Comparison of ENCODE assay signal across 9 mouse cellular contexts in genomic region chr2:33178243-33178932, GRCm38 (mm10). TPM values are rescaled to one million over a fixed set of nuclear protein-coding genes. Genes with fewer than 3 reads are reported as not detected.
DNase-seq lines count a peak whose midpoint lies in the region; ATAC-seq and TF ChIP-seq lines count a peak whose summit lies in the region.
"Had no signal": no experiment of that assay in that cellular context is flagged by ENCODE, and none has a peak within 500 bp of the region (broad histone marks: within the 10 kb centered on the region; RNA-seq: fewer than 3 reads in every experiment).

No protein-coding gene starts in this region.

- peak overlapping the region; percentile 27 for H3K4me3 ChIP-seq in kidney, adult 2 months (ENCODE audit: insufficient read depth, low read depth, low read length)
- H3K4me3 ChIP-seq in intestine, embryonic 16.5 days (ENCODE audit: low read length), result no peak overlapping the region
- H3K4me3 ChIP-seq in neural tube, embryonic 15.5 days (replicated peaks), result no peak overlapping the region
- H3K4me3 ChIP-seq: liver, embryonic 15.5 days had no signal

- DNase-seq in kidney, adult 2 months, result no peak
- no peak for DNase-seq in kidney, adult 8-10 months
- DNase-seq in gastrocnemius, adult 18-20 months (ENCODE audit: low spot score), result peak; percentile 90
- DNase-seq in frontal cortex, postnatal 25 days (ENCODE audit: low spot score in 2 of 2), result no peak

- peak overlapping the region; percentile 45; the same call in 1 of the 2 replicates for H3K9ac ChIP-seq in intestine, embryonic 16.5 days (ENCODE audit: low read depth, low read length)
- H3K9ac ChIP-seq in neural tube, embryonic 15.5 days (replicated peaks), result no peak overlapping the region
- H3K9ac ChIP-seq: liver, embryonic 15.5 days had no signal

- peak overlapping the region; percentile 94 for H3K27ac ChIP-seq in kidney, adult 2 months (ENCODE audit: insufficient read depth, low read depth, low read length)
- H3K27ac ChIP-seq in intestine, embryonic 16.5 days (ENCODE audit: low read length), result peak overlapping the region; percentile 82
- peak overlapping the region; percentile 64 for H3K27ac ChIP-seq in neural tube, embryonic 15.5 days (replicated peaks)
- H3K27ac ChIP-seq: liver, embryonic 15.5 days had no signal

- H3K27me3 ChIP-seq in kidney, adult 2 months (replicated peaks; ENCODE audit: control insufficient read depth, insufficient read depth, low read length), result no peaks in the 10 kb centered on the region
- H3K27me3 ChIP-seq in intestine, embryonic 16.5 days (replicated peaks; ENCODE audit: control insufficient read depth, insufficient read depth, low read length), result no peaks in the 10 kb centered on the region
- H3K27me3 ChIP-seq in neural tube, embryonic 15.5 days (replicated peaks), result no peaks in the 10 kb centered on the region
- H3K27me3 ChIP-seq: liver, embryonic 15.5 days had no signal

- H3K36me3 ChIP-seq in kidney, adult 2 months (ENCODE audit: control insufficient read depth, insufficient read depth, low read length), result no peaks in the 10 kb centered on the region
- no peaks in the 10 kb centered on the region for H3K36me3 ChIP-seq in intestine, embryonic 16.5 days (ENCODE audit: control insufficient read depth, insufficient read depth, low read length)
- H3K36me3 ChIP-seq in neural tube, embryonic 15.5 days, result peaks cover 3% of the 10 kb centered on the region; the same call in 1 of the 2 replicates
- H3K36me3 ChIP-seq: liver, embryonic 15.5 days had no signal

- H3K9me3 ChIP-seq in intestine, embryonic 16.5 days (ENCODE audit: control insufficient read depth, low read length), result no peaks in the 10 kb centered on the region
- no peaks in the 10 kb centered on the region for H3K9me3 ChIP-seq in neural tube, embryonic 15.5 days (replicated peaks)
- H3K9me3 ChIP-seq: liver, embryonic 15.5 days had no signal

- TF ChIP-seq POLR2A in kidney, adult 2 months (IDR thresholded peaks at IDR 0.05; ENCODE audit: low read depth, low read length), result no peak

- TF ChIP-seq CTCF in kidney, adult 2 months (conservative IDR thresholded peaks at IDR 0.05; ENCODE audit: insufficient read depth, insufficient read length, low read depth, low read length), result no peak

- peaks cover 24% of the 10 kb centered on the region for H3K4me1 ChIP-seq in kidney, adult 2 months (ENCODE audit: control insufficient read depth, insufficient read depth, low read length)
- H3K4me1 ChIP-seq in intestine, embryonic 16.5 days (ENCODE audit: control insufficient read depth, insufficient read depth, low read length), result peaks cover 33% of the 10 kb centered on the region
- H3K4me1 ChIP-seq in neural tube, embryonic 15.5 days, result peaks cover 38% of the 10 kb centered on the region

- peak; percentile 80 for ATAC-seq in cerebellum, adult (ENCODE audit: insufficient number of reproducible peaks, low FRiP score, low TSS enrichment)
- peak; percentile 45 for ATAC-seq in intestine, embryonic 16.5 days
- peak; percentile 51 for ATAC-seq in neural tube, embryonic 15.5 days (ENCODE audit: low FRiP score)
- ATAC-seq in megakaryocyte progenitor cell, adult 5-6 weeks (replicated peaks; ENCODE audit: poor library complexity), result no peak

- WGBS in kidney, adult 2 months, result 72% methylated on average over 11 of the region's 11 CpGs
- 43% methylated on average over 11 of the region's 11 CpGs for WGBS in intestine, embryonic 16.5 days
- 51% methylated on average over 11 of the region's 11 CpGs for WGBS in neural tube, embryonic 15.5 days

- peak overlapping the region; percentile 29 for H3K4me2 ChIP-seq in intestine, embryonic 16.5 days (ENCODE audit: low read depth, low read length)
- no peak overlapping the region for H3K4me2 ChIP-seq in neural tube, embryonic 15.5 days
- H3K4me2 ChIP-seq: liver, embryonic 15.5 days had no signal

RNA-seq across cellular contexts. Expression of gene Angptl2, which starts 37.5 kb away (rescaled TPM):
- 90.1 and 93.0 TPM in 2 replicates for polyA plus RNA-seq in kidney, adult 2 months (2012; rRNA removed)
- 10 to 100 TPM; 29.6 to 48.6 TPM for total RNA-seq in gastrocnemius, adult 18-20 months (2021)
- 41.6 and 42.9 TPM in 2 replicates for polyA plus RNA-seq in intestine, embryonic 16.5 days (2015; fragmentation: Nextera tagmentation; extraction: Ambion mirVana)
- polyA plus RNA-seq in neural tube, embryonic 15.5 days (2015; fragmentation: Nextera tagmentation; extraction: Ambion mirVana), result 12.0 and 18.0 TPM in 2 replicates
- total RNA-seq in megakaryocyte progenitor cell, adult 5-6 weeks (2015), result 0.74 and 0.78 TPM in 2 replicates
- 1.7 and 2.4 TPM in 2 replicates for total RNA-seq in megakaryocyte progenitor cell, adult 5-6 weeks (2017)

RNA-seq across cellular contexts. Expression of gene Garnl3, which starts 46.9 kb away (rescaled TPM):
- 1.1 and 1.2 TPM in 2 replicates for polyA plus RNA-seq in kidney, adult 2 months (2012; rRNA removed)
- under 1 TPM; 0.34 to 0.69 TPM for total RNA-seq in gastrocnemius, adult 18-20 months (2021)
- 8.7 and 10.2 TPM in 2 replicates for polyA plus RNA-seq in intestine, embryonic 16.5 days (2015; fragmentation: Nextera tagmentation; extraction: Ambion mirVana)
- 49.6 and 62.3 TPM in 2 replicates for polyA plus RNA-seq in neural tube, embryonic 15.5 days (2015; fragmentation: Nextera tagmentation; extraction: Ambion mirVana)
- 0.12 TPM in 1 of 2 replicates, not detected in the other for total RNA-seq in megakaryocyte progenitor cell, adult 5-6 weeks (2015)
- 0.03 TPM in 1 of 2 replicates, not detected in the other for total RNA-seq in megakaryocyte progenitor cell, adult 5-6 weeks (2017)
